Mouse (Mus musculus): ENCODE results near the gene Klhl29.

Gene Klhl29

DNA sequence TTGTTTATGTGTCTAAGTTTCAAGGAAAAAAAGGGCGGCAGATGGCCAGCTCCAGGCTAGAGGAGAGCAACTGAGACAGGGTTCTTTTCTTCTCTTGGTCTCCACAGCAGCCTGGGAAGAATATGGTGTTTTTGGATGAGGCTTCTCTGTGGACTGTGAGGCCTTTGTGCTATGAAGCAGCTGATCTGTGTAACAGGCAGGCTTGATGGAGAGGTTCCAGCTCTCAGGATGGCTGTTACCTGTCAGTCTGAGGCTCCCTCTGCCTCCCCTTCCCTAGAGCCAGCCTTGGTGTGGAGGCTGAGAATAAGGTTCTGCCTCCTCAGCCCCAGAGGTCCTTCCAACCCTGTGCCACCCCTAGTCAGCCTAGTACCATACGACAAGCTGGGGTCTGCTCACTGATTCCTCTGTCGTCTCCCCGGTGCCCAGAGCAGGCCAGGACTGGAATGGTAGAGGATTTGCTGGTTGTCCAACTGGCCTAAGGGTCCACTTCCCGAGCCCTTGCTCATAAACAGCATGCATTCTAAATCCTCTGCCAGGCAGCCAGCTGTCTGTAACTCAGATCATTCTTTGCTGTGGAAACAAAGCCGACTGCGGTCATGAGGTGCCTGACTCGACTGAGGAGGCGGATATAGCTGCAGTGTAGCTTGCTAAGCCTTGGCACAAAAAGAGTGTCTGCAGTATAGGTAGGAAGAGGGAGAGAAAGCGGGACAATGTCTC, 122.0 kb downstream of the Klhl29 start:
- no peak for DNase-seq (ENCODE audit: low read depth)

DNA sequence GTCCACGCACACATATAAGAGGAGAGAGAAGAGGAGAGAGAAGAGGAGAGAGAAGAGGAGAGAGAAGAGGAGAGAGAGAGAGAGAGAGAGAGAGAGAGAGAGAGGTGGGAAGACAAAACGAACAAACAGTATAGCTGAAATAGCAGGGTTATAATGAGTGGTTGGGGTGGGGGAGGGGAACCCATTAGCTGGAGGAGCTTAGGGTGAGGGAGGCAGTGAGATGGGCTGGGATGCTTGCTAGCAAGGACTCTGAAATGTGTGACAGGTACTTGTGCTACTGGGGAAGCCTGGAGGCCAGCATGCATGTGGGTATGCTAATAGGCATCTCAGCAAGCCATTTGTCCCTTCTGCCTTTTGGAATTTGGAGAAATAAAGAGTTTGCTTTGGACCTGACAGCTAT, 122.9 kb downstream of the Klhl29 start:
- no peak for DNase-seq (ENCODE audit: low read depth)

DNA sequence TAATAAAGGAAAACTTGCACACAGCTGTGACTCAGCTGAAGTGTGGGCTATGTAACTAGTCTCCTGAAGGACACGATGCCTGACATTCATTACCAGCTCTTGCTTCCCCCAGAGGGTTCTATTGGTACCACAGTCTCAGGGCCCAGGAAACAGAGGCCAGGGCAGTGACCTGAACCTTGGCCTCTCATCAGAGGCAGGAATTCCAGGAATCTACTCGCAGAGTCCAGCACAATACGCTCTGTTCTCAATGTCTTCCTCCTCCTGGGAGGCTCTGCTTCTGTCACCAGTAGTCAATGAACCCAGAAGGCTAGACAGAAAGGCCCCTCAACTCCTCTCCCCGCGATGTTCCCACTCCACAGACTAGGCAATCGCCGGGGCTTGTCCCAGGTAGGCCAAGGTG, 125.4 kb downstream of the Klhl29 start:
- no peak for DNase-seq (ENCODE audit: low read depth)

DNA sequence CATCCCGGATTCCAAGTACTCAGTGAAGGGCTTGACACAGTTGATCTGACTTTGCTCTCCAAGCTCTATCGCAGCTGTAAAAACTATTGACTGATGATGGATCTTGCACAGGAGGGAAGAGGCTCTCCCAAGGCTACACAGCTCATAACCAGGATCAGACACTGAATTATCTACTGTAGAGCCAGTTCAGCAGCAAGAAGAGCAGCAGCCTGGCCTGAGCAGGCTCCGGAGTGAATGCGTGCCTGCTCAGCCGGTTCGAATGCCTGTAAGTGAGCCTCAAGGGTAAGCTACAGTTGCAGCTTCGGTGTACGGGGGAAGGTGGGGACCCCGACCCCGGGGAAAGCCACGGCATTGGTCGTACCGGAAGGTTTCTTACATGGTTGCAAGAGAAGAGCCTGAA, 126.4 kb downstream of the Klhl29 start:
- DNase-seq (ENCODE audit: low read depth): no peak

DNA sequence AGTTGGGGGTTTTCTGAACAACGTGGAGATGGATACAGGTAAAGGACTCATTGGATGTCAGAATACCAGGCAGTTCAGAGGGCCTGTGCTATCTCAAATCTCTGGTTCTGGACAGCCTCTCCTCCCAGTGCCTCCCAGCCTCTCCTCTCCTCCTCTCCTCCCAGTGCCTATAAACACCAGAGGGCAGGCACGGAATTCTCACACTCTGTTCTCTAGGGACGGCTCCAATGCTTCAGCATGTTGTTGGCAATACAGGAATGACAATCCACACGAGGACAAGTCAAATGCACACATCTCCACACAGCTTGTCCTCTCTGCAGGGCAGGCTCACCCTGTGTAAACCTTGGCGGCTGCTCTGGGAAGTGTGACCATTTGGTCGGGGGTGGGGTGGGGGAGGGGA, 128.0 kb downstream of the Klhl29 start:
- DNase-seq (ENCODE audit: low read depth): no peak

DNA sequence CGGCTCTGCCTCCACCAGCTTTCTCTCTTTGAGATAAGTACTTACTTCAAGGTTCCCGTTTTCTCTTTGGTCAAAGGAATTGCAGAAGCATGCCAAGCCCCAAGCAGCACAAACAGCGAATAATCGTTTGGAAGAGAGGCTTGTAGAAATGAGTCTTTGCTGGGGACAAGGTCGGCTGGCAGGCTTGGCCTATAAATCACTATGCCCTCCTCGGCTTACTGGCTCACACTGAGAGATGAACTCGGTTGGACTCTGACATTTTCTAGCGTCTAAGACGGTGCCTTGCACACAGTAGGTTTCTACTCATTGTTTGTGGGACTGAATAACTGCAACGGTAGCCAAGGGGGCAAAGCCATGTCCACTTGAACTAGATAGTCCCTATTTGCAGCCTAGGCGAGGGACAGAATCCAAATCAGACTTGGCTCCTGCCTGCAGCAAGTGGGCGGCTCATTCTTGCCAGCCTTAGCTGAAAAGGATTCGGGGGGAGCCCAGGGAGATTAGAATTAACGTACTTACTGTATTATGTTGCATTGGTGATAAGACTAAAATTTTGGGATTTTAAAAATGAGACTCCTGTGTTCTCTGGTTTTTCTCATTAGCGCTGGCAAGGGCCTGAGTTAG, 128.7 kb downstream of the Klhl29 start:
- no peak for DNase-seq (ENCODE audit: low read depth)

DNA sequence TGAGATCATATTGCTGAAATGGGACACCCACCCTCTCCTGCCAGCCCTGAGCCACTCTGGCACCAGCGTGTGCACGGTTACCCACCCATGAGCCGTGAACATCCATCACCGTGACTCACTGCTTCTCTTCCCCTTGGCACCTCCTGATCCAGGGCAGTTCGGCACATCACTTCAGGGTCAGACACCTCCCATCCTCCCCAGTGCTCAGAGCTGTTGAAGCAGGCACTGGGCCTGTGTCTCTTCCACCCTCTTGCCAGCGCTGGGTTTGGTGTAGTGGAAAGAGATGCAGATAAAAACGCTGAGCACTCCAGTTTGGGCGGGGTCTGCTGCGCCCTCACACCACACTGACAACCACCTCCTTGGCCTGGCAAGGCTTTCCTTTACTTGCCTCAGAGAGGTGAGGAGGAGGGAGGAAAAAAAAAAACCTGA, 129.3 kb downstream of the Klhl29 start:
- no peak for DNase-seq (ENCODE audit: low read depth)

DNA sequence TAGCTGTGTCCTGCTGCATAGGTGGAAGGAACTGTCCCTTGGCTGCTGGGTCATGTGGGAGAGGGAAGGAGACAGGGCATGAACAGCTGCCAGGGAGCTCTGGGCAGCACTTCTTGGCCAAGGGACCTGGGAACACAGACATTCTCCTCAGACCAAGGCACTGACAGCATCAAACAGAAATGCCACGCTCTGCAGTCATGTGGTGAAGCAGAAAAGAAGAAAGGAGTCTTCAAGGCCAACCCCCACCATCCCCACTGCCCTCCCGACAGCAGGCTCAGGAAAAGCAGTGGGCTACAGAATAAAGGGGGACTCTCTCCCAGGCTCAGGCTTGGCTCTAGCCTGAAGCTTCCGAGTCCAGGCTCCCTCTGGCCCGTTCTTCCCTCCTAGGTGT, 130.3 kb downstream of the Klhl29 start:
- DNase-seq (ENCODE audit: low read depth): no peak

DNA sequence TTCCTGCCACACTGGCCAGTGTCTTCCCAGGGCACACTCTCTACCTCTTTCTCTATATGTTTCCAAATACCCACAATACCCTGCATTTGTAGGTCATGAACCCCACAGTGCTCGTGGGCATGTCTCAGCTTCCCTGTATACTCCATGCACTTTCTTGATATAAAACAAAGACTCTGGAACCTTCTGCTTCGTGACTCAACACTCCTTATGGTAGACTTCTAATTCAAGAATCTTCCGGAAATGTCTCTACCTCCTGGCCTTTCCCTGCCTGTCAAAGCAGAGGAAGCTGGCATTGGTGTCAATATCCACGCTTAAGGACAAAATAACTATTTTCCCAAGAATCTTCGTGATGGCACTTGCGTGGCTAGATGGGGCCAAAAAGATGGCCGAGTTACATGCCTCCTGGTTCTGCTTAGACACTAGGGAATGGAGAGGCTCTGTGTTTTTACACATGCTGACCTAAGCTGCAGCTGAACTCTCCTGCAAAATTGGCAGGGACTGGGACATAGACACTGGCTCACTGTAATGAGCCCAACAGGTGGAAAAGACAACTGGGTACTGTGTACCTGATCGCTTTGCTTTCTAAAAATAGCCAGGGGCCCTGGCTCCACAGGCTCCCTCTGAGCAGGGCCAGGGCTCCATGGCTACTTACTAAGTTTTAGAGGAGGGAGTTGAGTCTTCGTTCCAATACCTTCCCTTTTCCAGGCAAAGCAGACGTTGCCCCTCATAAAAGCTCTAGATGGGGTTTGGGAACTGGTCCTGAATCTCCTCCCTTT, 130.9 kb downstream of the Klhl29 start:
- no peak for DNase-seq (ENCODE audit: low read depth)

DNA sequence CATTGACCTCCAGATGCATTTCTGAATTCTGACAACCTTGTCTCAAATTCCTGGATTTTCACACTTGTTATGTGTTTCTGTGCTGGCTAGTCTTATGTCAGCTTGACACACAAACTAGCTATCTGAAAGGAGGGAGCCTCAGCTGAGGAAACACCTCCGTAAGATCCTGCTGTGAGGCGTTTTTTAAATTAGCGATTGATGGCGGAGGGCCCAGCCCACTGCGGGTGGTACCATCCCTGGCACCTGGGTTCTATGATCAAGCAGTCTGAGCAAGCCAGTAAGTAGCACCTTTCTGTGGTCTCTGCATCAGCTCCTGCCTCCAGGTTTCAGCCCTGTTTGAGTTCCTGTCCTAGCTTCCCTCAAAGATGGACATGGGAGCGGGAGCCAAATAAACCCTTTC, 131.6 kb downstream of the Klhl29 start:
- no peak for DNase-seq (ENCODE audit: low read depth)

DNA sequence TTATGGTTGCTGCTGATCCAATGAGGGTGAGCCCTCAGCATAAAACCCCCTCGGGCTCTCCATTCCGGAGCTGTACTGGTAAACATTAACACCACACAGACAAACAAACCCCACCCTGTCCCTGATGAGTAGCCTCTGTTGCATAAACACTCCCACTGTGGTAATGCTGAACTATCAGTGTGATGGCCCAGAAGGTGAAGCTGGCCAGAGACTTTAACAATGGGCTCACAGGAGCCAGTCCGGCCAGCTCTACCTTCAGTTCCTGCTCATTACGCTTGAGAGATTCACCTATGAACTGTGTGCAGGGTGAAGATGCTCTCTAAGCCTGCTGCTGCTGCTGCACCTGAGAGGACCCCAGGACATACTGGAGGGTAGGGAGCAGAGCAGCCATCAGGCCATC, 132.0 kb downstream of the Klhl29 start:
- no peak for DNase-seq (ENCODE audit: low read depth)

DNA sequence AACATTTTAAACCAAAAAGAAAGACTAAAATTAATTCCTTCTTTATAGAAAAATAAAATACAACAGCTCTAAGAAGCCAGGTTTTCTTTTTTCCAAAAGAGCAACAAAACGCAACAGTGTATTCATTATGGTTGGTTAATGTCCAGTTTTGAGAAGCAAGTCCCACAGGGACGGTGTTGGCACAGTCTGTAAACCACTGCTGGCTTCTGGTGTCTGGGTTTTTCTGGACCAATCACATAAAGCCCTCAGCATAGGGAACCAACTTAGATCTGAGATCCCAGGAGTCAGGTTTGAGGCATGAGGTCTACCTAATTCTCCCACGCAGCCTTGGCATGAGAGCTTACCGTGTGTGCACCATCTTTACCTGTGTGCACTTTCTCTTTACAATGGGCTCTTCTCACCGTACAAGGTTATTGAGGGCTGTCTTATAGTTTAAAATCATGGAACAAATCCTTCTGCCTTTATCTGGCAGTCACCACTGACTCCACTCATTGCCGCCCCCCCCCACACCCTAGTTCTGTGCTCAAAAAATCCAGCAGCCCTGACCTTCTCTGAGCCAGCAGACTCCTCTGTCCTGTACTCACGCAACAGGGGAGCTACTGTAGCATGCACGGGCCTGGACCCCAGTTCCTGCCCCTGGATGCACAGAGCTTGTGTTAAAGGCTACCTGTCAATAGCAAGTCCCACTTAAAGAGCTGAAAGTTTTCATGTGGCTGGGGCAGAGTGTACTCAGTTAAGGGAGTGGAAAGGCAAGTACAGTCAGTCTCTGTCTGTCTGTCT, 132.7 kb downstream of the Klhl29 start:
- no peak for DNase-seq (ENCODE audit: low read depth)

DNA sequence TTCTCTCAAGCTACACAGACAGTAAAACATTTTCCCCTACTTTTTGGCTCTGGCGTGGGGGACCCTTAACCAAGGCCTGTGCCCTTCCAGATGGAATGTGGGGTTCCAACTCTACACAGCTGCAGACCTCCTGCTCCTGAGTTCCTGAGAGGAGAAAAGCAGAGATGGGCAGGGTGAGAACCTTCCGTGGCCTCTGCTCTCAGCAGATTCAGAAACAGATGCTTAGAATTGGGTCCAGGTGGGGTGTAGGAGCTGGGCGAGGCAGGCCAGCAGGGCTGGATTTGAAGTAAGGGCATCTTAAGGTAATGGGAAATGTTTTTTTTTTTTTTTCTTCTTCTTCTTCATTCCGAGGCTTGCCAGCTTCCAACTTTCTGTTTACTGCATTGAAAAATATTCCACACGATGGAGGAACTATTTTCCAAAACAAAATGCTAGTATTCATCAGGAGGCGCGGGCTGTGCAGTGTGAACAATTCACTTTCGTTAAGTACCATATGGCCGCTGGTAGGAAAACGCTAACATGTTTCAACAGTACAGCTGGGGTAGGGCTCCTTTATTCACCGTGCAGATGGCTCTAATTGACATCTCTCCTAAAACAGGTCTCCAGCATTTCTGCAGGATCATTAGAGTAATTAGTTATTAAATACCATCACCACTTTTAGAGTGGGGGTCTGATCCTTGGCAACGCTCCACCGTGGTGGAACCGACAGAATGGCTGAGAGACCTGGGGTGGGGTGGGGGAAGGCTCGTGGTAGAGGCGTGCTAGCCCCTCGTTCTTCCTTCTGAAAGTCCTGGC, 135.8 kb downstream of the Klhl29 start:
- no peak for DNase-seq (ENCODE audit: low read depth)

DNA sequence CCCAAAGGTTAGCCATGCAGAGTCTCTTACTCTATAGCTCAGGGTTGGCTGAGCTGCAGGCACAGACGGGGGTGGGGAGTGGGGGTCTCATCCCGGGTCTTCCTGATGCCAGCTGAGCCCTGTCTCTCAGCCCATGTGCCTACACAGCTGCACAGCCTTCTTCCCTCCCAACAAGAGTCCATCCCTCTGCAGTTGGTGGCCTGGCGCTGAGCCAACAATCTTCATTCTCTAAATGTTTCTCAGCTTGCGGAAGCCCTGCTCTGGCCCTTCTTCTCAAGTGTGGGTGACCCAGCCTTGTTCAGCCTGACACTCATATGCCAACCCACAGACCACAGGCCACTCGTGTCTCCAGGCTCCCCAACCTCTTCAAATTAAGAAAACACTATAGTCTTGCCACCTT, 138.4 kb downstream of the Klhl29 start:
- DNase-seq (ENCODE audit: low read depth): no peak

DNA sequence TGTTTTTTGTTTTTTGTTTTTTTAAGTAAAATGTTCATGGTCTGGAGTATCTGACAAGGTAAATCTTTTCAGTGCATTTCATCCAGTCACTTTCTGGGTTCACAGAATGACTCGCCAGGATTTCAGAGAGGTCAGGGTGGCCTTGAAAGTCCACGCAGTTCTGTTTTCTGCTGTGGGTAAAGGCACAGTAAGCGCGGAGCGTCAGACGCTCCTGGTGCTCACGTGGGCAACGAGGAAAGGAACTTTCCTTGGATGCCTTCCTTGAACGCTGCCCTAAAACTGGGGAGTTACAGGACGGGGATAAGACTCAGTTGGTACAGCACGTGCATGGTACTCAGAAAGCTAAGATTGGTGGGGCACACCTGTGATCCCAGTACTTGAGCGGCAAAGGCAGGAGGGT, 139.9 kb downstream of the Klhl29 start:
- DNase-seq (ENCODE audit: low read depth): no peak

DNA sequence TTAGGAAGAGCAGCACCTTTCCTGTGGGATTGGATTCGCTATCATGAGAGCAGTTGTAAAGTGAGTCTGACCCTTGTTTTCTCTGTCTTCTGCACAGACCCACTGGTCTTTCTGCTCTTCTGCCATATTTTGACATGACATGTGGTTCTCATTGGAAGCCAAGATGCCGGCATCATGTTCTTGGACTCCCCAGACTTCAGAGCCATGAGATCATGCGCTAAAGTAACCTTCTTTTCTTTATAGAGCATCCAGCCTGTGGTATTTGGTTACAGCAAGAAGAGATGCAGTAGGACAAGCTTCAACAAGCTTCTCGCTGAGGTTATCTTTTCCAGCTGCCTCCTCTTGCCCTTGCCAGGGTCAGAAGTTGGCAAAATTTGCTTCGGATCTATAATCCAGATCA, 145.0 kb downstream of the Klhl29 start:
- DNase-seq (ENCODE audit: low read depth): no peak

DNA sequence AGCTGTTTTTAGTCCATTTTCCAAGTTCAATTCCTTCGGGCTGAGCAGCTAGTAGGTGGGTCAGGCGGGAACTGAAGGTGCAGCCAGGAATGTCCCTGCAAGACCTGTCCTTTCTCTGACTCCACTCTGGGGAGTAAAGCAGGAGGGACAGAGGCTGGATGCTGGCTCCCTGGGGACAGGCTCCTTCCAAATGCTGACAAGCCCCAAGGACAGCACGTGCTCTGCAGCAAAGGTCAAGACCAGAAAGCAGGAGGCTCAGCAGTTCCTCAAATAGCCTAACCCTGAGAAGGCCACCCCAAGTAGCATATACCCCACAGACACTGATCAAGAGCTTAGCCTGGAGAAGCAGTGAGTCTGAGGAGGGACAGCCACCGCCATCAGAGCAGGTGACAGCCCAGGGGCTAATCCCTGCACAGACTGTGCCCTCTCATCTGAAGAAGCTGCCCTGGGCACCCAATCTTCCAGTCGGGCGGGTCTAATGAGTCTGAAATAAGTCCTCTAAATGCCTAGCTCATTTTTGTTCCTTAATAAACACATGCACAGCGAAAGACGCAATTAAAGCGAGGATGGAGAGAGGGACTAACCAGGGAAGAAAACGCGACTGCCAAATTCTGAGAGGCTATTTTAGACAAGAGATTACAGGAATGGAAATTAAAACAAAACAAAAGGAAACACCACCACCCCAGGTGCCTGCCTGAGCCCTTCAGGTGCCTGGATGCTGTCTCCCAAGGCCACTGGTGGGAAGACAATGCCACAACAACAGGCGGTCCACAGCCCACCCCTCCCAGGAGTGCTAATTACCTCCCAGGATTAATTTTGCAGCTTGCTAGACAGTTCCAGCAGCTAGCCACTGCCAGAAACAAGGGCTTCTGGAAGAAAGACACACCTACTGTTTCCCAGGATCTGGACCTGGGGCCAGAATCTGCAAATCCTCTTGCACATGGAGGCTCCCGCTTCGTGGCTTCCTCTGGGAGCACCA, 148.5 kb downstream of the Klhl29 start:
- DNase-seq (ENCODE audit: low read depth): no peak

DNA sequence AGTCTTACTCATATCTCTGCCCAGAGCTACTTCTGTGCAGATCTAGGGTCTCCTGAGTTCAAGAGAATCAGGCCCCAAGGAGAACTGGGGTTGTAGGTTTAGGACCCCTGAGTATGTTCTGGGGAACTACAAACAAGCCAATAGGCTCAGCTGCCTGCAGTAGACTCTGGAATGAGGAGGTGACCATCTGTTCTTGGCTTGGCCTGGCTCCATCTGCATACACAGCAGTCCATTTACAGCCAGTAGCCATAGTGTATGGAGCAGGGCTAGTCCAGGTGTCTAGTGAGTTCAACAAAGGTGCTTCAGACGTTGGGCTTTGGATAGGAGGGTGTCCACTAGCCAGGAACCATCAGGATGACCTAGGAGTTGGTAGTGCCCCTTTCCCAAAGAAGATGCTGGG, 151.9 kb downstream of the Klhl29 start:
- DNase-seq (ENCODE audit: low read depth): no peak

DNA sequence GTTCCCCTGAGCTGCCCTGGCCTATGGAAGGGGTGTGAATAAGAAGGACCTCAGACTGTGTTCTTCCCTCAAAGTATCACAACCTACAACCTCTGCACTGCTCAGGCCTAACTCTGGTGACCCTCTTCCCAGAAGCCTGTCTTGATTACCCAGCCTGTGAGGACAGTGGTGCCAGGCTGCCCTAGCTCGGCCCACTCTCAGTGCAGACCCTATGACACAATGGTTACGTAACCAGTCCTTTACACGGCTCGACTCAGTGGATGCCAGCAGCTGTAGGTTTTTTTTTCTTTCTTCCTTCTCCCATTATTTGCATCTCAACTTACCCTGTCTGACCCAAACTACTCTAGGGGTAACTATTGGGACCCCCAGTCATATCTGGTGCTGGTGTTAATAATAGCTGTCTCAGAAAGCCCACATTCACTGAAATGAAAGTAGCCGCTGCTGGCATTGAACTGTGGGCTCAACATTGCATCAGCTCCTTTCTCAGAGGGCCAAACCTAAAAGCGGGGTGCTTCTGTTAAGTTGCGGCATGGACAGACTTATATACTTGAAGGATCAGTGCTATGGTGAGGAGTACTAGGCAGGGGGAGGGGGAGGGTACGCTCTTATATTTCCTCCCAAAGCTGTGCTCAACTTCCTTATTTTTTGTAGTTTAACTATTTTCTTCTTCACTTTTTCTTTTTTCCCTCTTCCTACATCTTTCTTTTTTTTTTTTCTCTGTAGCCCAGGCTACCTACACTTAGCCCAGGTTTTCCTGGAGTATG, 152.9 kb downstream of the Klhl29 start:
- no peak for DNase-seq (ENCODE audit: low read depth)
